Mouse (Mus musculus): Measurements from ENCODE around the gene Col12a1.

- TF ChIP-seq POLR2A (IDR thresholded peaks at IDR 0.05; ENCODE audit: insufficient read length, low read depth) = no peak
- no peak for TF ChIP-seq USF1 (IDR thresholded peaks at IDR 0.05; ENCODE audit: low read depth)
- TF ChIP-seq E2F4 (IDR thresholded peaks at IDR 0.05; ENCODE audit: insufficient read depth) = no peak
- TF ChIP-seq REST (IDR thresholded peaks at IDR 0.05; ENCODE audit: insufficient read depth, insufficient read length) = no peak
- no peak for TF ChIP-seq TCF12 (IDR thresholded peaks at IDR 0.05; ENCODE audit: insufficient read depth, poor library complexity, severe bottlenecking)
- TF ChIP-seq POLR2AphosphoS2 (IDR thresholded peaks at IDR 0.05; ENCODE audit: insufficient read length, low read depth) = no peak
- TF ChIP-seq MAX (IDR thresholded peaks at IDR 0.05; ENCODE audit: low read depth) = no peak
- TF ChIP-seq MYOG (IDR thresholded peaks at IDR 0.05; ENCODE audit: control insufficient read depth in 1 of 3, insufficient read depth in 1 of 3, insufficient read length in 2 of 3, low read depth in 2 of 3) = no peak
- TF ChIP-seq MYOD1 (IDR thresholded peaks at IDR 0.05; ENCODE audit: control insufficient read depth in 1 of 3, insufficient read length in 2 of 3, low read depth in 2 of 3) = no peak
- TF ChIP-seq SRF (IDR thresholded peaks at IDR 0.05; ENCODE audit: control insufficient read depth, insufficient read length, low read depth) = no peak
- no peak for TF ChIP-seq CEBPB (IDR thresholded peaks at IDR 0.05; ENCODE audit: insufficient read depth, poor library complexity, severe bottlenecking)
Measured at GRCm38 (mm10) chr9:79631186-79631585, 87.4 kb downstream of the Col12a1 start.
